Mouse (Mus musculus) ES-CJ7 (cell line): ENCODE results near the gene Clcn1.
A peak's percentile ranks its signal among the peaks of the same experiment; 100 is the strongest.

Source experiments
- DNase-seq: peaks from one replicate; pipeline ENCODE4 v3.0.0; 2011; ENCODE audit warnings: low read depth, low spot score

The Clcn1 gene

DNA sequence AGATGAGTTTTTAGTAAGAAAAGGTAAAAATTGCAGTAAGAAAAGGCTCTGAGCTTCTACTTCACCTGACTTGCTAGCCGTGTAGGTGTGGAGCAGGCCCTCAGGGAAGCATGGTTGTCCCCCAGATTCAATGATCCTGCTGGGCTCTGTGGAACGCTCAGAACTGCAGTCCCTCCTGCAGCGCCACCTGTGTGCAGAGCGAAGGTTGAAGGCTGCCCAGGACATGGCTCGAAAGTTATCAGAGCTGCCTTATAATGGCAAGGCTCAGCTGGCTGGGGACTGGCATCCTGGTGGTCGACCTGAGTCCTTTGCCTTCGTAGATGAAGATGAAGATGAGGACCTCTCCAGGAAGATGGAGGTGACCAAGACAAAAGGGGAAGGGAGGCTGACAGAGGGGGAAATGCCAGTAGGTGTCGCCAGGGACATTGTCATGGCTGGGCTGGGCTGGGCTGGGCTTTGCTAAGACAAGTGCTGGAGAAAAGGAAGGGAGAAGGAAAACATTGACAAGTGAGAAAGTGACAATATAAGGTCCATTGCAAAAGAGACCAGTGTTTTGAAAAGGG is 23.4 kb downstream of the Clcn1 start:
- peak; percentile 13 for DNase-seq

DNA sequence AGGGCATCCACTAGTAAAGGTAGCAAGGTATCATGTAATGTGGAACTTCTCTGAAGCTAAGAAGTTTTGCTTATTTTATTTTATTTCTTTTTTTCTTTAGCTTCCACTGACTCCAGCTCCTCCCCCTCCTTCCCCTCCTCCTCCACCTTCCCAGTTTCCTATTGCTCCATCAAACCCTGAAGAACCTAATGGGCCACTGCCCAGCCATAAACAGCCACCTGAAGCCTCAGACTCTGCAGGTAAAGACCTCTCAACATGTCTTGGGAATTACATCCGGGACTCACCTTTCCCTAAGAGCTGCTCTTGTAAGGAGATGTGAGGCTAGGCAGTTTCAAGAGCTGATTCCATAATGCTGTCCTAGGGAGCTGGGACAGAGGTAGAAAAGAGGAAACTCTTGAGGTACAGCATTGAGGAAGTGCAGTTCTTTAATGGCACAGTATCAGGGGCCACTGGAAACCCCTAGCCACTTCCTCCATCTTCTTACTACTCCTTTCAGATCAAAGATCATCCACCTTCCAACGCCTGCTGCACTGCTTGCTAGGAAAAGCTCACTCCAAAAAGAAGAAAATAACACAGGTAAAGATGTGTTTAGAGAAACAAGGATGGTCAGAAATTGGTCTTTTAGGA is 24.1 kb downstream of the Clcn1 start:
- DNase-seq, result no peak

DNA sequence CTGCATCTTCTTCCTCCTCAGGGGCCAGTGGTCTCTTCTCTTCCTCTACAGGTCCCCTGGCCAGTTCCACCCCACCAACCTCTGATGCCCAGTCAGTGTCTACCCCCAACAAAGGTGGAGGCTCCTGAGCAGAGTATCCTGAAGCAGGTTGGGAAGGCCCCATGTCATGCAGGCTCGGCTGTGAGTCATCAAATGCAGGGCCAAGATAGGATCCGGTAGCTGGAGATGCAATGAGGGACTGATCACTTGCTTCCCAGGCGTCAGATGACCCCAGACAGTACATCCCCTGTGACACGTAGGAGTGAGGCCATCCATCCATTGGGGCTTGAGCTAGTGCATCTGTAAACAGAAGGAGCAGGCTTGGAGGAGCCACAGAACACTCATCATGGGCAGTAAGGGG is 31.8 kb downstream of the Clcn1 start:
- no peak for DNase-seq

DNA sequence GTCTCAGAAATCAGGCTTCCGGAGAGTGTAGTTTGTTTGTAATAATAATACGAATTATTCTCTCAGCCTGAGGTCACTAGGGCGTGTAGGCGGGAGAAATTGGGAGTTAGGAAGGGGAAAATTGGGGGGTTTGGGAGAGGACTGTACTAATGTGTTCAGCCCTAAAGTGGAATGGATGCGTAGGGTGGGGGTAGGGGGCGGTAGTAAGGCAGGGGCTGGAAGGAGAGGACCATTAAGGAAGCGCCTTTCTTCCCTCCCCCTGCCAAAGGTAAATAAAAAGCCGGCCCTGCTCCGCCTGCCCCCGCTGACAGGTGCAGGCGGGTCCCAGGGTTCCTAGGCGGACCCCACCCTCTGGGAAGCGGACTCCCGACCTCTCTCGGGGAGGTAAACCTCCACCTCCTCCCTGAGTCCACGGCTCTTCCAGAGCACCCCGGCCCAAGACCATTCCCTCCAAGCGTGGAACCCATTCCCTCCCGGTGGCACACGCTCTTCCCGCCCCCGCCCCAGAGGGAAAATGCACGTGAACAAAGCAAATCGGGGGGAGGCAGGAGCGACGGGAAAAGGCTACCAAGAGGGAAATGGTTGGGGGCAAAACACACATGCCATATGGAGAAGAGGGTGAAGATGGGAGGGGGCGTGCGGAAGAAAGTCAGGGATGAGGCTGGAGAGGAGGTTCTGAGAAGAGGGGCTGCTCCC is 37.0 kb downstream of the Clcn1 start:
- DNase-seq, result peak; percentile 9

DNA sequence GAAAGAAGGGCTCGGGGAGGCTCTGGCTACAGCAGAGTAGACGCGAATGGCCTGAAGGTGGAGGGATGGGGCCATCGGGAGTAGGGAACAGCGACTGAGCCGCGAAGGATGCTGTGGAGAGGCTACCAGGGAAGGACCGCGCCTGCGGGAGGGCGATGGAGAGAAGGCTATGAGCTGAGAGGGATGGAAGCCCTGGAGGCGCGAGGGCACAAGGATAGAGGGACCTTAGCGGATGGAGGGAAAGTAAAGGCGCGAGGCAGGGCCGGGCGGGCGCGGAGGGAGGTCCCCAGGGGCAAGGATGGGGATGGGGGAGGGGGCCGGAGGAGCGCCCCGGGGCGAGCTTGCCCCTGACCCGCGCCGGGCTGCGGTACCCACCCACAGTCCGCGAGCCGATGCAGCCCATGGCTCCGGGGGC is 37.6 kb downstream of the Clcn1 start:
- peak; percentile 51 for DNase-seq

DNA sequence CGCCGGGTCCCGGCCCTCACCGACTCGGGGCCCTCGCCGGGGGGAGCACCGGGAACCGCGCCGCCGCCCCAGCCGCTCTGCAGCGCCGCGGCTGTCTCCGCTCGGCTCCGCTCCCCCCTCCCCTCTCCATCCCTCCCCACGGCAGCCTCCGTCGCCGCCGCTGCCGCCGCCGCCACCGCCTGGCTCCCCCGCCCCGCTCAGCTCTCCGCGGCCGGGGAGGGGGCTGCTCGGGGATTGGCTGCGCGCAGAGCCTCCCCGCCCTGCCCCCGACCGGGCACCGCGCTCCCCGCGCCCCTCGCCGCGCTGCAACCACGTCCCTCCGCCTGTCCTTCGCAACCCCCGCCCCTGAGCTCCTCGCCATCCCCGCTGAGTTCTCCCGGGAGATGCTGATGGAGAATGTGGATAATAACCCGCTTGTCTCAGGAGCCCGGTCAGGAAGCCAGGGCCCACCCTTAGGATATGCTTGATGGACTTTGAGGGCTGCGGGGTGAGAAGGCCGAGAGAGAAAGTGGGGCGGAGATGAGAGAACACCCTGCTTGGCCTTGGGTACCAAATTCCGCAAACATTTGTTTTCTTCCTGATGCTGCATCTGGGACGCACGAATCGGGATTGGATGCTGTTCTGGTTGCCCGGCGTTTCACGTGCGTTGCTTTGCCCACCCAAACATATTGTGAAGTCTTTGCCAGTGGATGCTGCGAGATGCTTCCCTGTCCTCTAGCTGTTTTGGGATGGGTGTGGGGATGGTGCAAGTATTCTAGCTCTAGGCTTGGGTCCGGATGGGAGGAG is 38.2 kb downstream of the Clcn1 start, which contains the start of gene Fam131b:
Gene Fam131b, minus strand, starts transcription at position 162 of the 786 bp plus-strand sequence.
- DNase-seq, result peak; percentile 34

DNA sequence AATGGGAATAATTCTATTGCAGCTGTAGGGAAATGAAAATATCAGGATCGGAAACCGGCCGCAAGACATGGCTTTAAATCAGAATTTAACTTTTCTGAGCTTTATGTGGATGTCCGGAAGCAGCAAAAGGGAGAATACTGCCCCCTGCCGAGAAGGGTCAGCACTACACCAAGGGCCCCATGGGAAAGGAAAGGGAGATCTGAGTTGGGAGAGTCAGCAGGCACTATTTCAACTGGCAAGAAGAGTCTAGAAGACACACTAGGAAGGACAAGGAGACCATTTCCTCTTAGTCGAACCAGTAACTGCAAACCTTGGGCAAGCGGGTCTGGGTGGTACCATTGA is 38.8 kb downstream of the Clcn1 start:
- peak; percentile 71 for DNase-seq

DNA sequence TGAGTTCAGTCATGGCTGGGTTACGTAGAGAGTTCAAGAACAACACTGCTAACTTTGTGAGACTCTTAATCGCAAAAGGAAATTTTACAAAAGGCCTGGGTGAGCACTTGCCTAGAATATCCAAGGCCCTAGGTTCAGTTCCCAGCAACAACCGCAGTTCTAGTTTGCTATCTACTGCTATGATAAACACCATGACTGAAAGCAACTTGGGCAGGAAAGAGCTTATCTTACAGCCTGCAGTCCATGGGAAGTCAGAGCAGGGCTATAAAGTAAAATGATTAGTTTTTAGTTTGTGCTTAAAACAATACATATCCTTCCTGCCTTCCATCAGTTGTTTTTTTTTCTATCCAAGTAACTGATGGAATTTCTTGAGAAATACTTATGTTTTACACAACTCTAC is 40.0 kb downstream of the Clcn1 start:
- DNase-seq, result no peak

DNA sequence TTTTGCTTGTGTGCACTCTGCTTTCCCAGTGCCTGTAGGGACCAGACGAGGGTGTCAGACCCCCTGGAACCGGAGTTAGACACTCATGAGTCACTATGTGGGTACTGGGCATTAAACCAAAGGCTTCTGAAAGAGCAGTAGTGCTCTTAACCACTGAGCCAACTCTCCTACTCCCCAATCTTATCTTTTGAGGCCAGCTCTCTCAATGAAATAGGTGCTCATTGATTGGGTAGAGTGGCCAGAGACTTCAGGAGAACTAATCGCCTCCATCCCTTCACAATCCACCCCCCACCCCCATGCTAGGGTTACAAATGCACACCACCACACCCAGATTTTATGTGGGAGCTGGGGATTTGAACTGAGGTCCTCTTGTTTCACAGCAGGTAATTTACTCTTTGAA is 42.3 kb downstream of the Clcn1 start:
- no peak for DNase-seq

DNA sequence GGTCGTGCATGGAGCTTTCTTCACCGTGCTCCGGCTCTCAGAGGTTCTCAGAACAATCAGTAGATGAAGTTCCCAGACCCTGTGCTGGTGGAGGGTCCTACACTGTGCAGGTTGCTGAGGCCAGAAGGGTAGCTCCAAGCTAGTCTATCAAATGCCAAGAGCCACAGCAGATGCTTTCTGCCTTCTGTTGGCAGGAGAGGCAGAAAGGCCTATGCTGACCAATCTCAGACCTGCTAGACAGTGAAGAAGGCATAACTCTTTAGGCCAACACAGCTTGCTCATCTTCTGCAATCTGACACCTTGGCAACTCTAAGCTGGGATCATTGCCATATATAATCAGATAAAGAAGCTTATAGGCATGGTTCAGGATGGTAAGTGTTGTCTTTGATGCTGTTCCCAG is 43.7 kb downstream of the Clcn1 start:
- DNase-seq, result no peak

DNA sequence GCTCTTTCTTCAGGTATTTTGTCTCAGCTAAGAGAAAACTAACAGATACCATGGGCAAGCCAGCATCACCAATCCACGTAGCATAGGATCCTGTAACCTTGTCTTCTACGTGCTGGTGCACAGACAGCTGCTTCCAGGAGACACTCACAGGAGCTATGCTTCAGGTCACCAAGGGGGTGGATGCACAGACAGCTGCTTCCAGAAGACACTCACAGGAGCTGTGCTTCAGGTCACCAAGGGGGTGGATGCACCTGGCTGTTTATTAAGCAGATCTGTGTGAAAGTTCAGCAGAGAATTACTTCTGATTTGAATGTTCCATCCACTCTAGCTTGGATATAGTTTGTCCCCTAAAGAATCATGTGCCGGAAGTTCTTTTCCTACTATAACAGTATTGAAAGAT is 44.5 kb downstream of the Clcn1 start:
- no peak for DNase-seq

DNA sequence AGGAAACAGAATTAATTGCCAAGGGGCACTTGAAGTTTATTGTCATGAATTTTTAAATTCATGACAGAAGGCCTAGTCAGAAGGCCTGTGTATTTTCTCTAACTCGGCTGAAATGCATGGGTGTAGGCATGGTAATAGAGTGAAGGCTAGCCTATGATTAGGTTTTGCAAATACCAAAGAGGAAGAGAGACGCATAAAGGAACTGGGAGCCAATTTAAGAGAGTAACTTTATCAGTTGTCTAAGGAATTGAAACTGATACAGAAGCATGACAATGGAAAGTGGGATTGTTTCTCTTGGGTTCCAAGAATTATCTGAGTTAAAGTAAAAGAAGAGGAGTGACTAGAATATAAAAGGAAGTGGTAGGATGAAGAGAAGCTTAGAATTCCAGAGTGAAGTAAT is 52.7 kb downstream of the Clcn1 start:
- DNase-seq, result no peak

DNA sequence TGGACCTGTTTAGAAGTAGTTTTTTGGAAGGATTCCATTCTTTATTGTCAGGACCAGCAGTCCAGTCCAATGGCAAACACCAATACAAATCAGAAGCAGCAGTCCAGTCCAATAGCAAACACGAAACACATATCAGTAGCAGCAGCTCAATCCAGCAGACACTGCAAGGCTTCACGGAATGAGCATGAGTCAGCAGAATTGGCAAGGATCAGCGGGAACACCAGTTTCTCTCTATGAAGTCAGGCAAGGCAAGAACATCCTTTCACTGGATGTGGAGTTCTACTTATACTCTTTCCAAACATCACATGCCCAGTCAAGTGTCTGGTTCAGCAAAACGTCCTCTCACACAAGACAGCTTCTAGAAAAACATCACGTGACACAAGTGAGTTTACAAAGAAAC is 53.5 kb downstream of the Clcn1 start:
- DNase-seq, result peak; percentile 35

DNA sequence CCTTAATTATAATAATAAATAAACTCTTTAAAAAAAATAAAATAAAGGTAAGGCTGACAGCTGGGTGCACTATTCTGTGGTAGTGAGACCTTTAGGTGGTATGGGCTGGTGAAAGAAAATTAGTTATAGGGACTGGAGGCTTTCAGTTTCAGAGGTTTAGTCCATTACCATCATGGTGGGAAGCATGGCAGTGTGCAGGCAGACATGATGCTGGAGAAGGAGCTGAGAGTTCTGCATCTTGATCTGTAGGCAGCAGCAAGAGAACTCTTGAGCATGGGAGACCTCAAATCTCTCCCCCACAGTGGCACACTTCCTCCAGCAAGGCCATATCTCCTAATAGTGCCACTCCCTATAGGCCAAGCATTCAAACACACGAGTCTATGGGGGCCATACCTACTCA is 55.7 kb downstream of the Clcn1 start:
- no peak for DNase-seq

DNA sequence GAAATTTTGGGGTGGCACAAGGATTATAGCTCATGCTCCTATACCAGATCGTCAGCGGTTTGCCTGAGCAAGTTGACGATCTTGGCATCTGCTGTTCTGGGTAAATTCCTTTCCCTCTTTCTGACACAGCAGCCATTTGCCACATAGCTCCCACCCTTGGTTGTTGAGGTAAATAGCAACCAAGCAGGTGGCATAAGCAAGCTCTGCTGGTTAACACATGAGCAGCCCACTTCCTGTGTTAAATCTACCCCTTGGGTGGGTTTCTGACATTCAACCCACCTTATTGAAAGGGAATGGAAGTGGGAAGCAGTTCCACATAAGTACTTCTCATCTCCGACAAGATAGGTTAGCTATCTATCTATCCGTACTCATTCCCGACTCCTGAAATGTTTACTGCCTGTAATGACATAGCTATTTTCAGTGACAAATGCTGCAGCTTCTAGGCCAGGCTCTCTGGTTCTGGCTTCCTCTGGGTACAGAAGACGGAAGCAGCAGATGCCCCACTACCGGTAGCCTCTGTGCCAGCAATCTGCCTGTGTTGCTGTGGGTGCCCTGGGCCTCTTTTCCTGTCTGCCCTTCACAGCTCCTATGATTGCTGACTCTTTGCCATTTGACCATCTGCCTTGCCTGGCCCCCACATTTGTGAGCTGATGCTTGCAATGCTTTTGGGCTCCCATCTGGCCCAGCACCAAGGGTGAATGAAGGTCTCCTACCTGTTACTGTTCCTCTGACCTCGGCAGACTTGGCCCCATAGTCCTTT is 57.1 kb downstream of the Clcn1 start:
- DNase-seq, result no peak

DNA sequence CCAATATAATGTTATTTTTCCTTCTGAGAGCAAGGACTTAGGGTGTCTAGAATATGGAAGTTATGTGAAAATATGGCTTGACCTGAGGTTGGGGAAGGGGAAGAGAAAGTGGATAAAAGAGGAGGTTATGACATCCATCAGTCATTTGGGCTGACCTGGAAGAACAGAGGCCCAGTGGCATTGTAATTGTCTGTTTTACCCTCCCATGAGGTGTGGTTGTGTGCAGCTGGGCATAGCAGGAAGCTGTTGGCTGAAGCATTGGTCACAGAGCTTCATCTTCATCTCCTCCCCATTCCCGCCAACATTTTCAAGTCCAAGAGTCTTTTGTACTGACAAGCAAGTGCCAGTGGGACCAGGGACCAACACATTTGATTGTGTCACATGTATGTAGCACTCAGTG is 57.8 kb downstream of the Clcn1 start:
- no peak for DNase-seq

DNA sequence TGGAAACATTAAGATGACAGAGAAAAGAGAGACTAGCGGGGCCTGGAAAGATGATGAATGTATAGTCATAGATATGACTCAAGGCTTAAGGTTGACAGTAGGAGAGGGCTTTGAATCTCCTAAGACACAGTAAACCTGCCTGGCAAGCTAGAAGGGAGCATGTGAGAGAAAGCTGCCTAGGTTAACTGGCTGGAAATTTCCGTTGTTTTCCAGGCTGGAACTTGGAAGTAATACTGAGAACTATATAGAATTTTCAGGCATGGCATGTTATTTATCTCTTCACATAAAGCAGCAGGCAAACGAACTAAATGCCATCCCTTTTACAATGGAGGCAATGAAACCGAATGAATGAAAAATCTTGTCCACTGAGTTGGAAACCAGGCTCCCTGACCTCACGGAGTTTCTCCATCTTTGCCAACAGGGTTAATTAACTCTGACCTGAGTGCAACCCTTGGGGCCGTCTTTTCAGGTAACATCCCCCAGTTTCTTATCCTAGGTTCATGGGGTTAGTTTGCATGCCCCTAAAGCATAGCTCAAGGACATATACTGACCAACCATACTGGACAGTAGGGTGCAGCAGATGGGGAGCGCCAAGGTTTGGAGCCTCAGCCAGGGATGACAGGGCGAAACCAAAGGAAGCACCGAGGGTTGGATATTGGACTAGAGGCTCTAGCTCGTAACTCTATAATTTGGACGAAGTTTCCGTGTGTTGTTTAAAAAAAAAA is 62.0 kb downstream of the Clcn1 start:
- no peak for DNase-seq

DNA sequence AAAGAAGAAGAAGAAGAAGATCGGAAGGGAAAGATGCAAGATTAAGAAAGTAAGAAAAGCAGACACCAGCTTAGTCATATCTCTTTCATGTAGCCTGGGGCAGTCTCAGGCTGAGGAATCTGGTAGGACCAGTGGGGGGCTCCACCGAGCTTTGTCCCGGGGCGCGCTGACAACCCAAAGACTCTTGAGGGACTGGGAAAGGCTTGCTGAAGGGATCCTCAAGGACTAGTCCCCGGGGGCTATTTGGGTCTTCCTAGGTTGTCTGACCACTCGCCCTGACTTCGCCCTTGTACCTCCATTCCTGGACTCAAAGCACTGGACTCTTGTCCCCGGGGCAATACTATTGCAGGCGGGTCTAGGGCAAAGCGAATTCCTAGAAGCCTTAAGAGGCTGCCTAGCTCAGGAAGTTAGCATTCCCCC is 62.5 kb downstream of the Clcn1 start:
- DNase-seq, result peak; percentile 67

DNA sequence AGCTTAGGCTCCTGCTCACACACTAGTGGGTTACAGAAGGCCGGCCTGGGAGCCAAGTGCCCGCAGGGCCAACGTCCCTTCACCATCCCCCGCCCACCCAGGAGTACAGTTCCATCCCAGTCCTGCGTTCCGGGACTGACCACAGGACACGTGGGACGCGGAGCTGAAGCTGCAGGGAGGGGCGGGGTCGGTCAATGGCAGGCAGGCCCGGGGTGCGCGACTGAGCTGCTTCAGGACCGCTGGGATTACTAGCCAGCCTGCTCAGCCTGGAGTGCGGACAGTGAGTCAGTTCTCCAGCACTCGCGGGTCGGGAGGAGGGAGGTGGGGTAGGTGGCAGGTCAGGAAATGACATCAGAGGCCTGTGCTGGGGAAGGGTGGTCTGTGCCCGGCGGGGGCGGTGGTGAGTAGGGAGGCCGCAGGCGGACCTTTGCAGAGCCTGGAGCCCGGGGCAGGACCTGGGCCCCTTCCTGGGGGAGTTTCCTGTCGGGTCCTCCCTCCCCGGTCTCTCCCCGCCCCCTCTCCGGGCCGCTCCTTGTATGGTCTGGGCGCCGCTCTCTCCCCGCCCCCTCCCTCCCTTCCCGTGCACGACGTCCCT is 63.0 kb downstream of the Clcn1 start, which contains the start of gene Zyx:
Gene Zyx, plus strand, starts transcription at position 205 of the 595 bp plus-strand sequence.
- peak; percentile 87 for DNase-seq
